Mouse (Mus musculus): ENCODE data around the gene Itgb2.

Gene Itgb2

DNA sequence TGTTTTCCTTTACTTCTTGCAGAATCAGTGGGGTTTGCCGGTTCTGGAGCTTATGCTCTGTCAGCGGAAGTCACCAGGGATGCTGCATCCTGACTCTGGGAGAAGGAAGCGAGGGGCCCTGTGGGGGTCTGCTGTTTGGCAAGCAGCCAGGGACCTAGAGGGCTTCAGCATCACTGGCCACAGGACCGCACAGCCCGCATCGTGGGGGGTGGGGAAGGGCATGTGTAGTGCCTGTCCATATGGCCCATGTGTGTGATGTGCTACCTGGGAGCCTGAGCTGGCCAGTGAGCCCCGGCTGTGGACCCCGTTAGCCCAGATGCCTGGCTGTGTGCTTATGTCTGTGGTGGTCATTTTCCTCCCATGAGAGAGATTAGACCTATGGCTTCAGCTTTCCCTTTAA lies 59.7 kb downstream of the Itgb2 start:
- no peak for DNase-seq

DNA sequence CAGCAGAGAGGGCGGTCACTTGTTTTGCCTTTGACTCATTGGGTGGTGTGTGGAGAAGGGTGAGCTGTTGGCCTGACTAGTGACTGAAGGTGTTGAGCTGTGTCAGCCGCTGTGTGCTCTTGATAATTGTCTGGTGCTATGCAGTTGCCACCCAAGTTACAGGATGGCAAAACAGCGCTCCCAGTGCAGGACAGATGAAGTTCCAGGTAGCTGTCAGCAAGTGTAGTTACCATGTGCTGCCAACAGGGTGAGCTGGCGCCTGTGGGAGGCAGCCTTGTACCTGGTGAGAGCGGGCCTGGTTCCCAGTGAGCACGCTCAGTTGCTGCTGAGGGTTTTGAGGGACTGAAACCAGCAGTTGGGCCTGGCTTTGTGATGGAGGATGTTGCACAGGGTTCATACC lies 60.8 kb downstream of the Itgb2 start:
- peak; percentile 66 for DNase-seq

DNA sequence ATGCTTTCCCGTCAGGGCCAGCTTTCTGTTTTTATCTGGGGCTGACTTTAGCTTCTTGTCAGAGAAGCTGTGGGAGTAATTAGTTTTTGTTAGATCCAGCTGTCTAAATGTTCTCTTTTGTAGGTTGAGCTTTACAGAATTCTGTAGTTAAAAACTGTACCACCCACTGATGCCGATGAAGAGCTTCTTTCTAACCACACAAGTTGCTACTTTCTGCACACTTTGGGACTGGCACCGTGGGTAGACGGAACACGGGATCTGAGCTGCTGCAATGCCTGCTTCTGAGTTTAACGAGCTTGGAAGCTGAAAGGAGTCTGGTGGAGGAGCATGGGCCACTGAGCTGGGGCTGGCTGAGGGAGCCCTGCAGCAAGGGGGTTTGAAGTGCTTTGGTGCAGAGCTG lies 61.5 kb downstream of the Itgb2 start:
- no peak for DNase-seq

DNA sequence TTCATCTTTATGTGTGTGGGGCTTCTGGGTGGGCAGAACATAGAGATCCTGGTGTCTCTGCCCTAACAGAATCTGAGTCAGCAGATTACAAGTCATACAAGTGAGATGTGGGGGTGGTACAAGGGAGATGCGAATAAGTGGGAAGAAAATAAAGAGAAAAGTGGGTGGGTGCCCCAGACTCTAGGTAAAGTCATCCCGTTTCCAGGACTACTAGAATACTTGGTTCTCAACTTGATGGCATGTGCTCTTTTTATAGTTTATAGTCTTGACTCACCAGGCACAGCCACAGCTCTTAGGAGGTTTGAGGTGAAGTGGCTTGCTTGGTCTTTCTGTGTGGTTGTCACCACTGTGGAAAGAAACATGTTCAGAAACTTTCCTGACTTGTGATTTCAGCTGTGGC lies 66.0 kb downstream of the Itgb2 start:
- DNase-seq, result no peak

DNA sequence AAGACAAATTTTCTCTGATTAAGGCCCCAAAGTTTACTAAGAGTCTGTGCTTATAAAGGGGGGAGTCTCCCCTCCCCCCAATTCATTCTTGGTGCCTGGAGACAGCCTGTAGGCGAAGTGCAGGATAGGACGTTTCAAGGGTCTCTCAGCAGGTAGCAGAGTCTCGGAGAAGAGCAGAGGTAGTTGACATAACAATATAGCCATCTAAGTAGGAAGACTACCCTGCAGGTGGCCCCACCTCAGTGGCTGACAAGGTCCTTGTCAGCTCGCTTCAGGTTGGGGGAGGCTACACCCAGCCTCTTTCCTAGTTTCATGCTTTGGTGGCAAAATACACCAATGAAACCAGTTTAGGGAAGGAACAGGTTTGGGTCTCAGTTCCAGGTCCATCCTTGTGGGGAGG lies 73.0 kb downstream of the Itgb2 start:
- no peak for DNase-seq

DNA sequence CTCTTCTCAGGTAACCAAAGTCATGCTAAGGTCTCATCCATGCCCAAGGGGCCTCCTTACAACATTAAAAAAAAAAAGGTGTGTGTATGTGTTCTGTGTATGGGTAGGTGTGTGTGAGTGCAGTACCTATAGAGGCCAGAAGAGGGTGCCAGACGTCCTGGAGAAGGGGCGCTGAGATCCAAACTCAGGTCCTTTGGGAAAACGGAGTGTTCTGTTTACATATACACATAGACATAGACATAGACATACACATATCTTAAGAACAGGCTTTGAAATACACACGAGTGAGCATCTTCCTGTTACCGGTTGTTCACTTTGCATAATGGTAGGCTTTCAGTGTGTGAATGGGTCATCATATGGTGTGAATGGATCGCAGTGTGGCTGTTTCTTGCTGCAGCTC lies 74.1 kb downstream of the Itgb2 start:
- no peak for DNase-seq

DNA sequence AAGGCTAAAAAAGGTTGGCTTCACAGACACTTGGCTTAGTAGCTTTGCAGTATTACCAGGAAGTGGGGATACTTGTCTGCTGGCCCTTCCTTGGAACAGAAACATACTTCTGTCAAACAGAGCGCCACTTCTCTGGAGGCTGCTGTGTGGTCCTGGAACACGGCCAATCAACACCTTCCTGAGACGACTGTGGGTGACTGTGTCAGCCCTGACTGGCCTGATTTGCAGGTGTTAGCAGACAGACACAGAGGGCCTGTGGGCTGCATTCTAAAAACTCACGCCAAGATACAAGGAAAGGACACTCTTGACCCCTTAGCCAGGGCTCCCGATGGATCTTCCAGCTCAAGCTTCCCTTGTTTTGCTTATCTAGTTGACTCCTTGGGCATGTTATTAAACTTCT lies 74.9 kb downstream of the Itgb2 start:
- peak; percentile 57 for DNase-seq

DNA sequence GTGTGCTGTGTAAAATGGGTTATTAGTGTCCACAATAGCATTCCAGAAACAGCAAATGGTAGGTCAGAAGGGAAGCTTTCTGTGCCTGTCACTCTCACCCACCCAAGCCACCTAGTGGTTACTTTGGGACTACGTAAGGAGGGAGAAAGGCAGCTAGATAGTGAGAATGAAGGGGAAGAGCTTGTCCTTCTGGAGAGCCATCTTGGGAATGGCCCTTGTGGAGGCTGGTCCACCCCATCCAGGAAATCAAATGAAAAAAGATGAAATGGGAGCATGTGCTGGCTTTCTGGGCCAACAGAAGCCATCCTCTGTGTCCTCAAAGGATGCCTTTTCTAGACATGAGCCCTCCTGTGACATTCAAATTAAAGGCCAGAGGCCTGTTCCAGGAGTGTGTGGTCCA lies 75.3 kb downstream of the Itgb2 start:
- DNase-seq, result peak; percentile 64

DNA sequence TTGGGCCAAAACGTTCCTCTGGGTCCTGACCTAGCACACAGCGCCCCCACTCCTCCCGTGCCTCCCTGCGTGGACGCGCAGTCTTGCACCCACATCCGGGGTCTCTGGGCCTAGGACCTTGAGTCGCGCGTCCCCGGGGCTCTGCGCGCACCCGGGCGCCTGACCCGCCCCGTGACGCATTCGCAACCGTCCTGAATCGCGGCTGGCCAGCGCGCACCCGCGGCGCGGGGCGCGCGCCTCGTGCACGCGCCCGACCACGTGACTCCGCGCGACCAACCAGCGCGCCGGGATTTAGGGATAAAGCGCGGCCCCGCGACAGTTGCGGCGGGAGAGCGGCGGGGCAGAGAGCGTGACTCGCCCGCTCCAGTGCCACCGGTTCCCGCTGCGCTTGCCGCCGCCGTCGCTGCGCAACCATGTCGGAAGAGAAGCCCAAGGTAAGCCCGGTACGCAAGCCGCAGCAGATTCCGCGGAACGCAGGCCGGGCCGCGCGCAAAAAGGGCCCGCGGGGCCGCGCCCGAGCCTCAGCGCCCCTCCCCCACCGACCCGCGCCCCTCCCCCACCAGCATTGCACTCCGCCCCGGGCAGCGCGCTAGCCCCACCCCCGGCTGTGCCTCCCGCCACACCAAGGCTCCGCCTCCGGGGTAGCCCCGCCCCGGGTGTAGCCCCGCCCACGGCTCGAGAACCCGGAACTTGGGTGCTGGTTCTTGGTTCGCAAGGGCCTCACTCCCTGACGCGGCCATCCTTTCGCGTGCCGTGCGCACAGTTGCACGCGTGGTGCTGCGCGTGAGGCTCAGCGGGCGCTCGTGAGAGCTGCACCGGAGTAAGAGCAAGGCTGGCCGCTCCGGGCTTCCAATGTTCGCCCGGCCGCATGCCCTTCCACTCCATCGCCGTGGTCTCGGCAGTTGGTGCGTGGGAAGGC lies 76.1 kb downstream of the Itgb2 start, which contains the start of the genes Sumo3 and Gm49325:
Gene Sumo3, plus strand, starts transcription at position 190 of the 919 bp plus-strand sequence.
Gene Gm49325, plus strand, starts transcription at position 290 of the 919 bp plus-strand sequence.
- peak; percentile 99 for DNase-seq

DNA sequence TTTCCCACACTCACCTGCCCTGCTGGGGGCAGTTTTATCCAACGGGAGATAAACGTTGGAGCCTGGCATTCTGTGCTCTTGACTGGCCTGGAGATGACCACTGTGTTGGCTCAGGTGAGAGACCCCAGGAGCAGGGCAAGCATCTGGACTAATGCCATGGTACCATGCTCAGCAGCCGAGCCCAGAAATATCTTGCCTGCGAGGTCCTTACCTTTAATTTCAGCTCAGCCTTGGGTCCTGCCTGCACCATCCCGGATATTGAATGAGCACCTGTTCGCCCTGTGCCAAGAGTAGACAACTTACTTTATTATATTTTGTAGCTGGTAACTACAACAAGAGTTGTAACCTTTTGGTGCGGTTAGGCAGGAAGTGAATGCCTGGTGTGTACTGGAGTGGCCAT lies 76.8 kb downstream of the Itgb2 start:
- DNase-seq, result no peak

DNA sequence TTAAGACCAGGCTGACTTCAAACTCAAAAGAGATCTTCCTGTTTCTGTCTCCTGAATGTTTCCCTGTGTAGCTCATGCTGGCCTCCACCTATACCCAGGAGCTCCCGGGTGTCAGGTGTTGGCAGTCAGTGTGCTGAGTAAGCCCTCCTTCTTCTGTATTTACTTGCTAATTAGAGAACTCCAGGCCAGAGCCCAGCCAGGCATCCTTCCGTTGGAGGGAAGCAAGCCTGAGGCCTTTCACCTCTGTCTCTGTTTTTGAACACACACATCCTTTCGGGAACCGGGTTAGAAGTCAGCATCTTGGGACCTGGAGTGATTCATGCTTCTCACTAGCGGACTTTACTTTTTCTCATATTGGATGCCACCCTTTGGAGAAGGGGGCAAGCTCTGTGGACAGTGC lies 77.4 kb downstream of the Itgb2 start:
- DNase-seq, result no peak

DNA sequence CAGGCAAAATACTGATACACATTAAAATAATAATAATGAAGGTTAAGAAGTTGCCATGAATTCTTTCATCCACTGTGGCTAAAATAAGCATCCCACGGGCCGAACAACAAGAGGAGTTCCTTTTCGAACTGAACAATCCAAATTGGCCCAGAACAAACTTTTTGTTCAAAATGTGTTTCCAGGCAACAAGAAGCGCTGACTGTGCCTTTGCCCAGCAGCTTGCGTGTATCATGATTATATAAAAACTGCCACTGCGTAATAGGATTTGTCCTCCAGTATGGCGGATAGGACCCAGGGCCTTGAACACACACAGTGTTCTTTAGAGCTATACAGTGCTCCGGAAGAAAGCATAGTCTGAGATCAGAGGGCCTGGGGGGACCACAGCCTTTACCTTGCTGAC lies 78.5 kb downstream of the Itgb2 start:
- no peak for DNase-seq

DNA sequence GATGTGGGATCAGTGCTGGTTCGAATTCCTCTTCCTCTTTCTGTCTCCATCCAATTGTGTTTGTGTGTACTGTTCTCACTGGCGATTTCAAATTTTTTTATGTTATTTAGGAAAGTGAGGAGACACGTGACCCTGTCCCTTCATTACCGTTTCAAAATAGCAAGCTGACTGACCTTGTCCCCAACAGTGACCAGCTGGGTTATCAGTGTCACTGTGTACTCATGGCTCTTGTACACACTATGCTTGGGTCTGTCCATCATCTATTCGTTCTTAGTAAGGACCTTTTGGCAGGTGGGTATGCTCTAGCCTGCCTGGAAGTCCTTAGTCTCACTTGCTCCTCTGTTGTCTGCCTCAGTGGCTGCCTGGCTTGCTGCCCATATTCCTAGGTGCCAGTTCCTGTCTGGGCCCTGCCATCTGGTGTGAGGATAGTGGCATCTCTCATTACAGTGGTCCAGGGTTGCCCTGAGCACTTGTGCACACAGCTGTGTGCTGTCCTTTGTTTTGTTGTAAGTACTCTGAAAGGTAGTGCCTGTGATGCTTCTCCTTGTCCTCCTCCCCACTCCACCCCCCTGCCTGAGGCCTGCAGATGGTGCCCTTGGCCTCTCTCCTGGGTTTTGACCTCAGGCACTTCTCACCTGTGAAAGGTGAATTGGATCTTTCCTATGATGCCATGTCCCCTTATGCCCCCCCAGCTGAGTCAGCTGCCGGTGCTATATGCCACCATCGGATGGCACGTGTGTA lies 80.3 kb downstream of the Itgb2 start:
- DNase-seq, result no peak

DNA sequence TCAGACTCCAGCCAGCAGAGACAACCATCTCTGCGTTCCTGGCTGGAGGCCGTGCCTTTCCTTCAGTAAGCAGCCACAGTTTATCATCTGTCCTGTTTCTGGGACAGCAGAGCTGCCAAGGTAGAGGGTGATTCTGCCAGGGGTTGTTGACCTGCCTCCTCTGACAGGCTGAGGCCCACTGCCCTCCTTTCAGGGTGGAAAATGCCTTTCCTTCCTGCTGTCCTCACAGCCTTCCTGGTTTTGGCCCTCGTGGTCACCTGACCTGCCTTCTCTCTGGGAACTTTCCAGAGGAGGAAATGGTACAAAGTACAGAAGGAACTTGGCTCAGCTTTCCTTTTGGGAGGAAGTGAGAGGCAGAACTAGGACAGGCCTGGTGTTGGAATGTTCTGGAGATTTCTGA lies 83.4 kb downstream of the Itgb2 start:
- DNase-seq, result peak; percentile 86

Data from lung, postnatal 10 days (tissue).